Mouse (Mus musculus): ENCODE results near the gene H2-M5. TPM values are rescaled to one million over a fixed set of nuclear protein-coding genes. Genes with fewer than 3 reads are reported as not detected.
A peak's percentile ranks its signal among the peaks of the same experiment; 100 is the strongest.
"Not testable (repeated sequence)": the region's sequence is repeated elsewhere in the genome, so short reads cannot be mapped to it uniquely, and the experiment has no call there.

Gene H2-M5
- polyA plus RNA-seq, 1 experiment from 2014 or later: not detected

- H3K4me1 ChIP-seq (replicated peaks; ENCODE audit: control insufficient read depth, insufficient read depth, low read length): no peaks in the 10 kb centered on the region
- H3K4me2 ChIP-seq (replicated peaks; ENCODE audit: low read depth): no peak overlapping the region
- H3K27me3 ChIP-seq (replicated peaks; ENCODE audit: control insufficient read depth, insufficient read depth, low read length): no peaks in the 10 kb centered on the region
- no peaks in the 10 kb centered on the region for H3K9me3 ChIP-seq (ENCODE audit: control insufficient read depth)
- H3K9ac ChIP-seq (ENCODE audit: low read depth, low read length): no peak overlapping the region
- no peak overlapping the region for H3K27ac ChIP-seq (ENCODE audit: low read depth, low read length)
- H3K36me3 ChIP-seq (ENCODE audit: control insufficient read depth, insufficient read depth): no peaks in the 10 kb centered on the region
- ATAC-seq: no peak
- H3K4me3 ChIP-seq (ENCODE audit: low read depth, low read length): no peak overlapping the region
- WGBS: 26% methylated on average over 7 of the region's 7 CpGs
- peak; percentile 93 for TF ChIP-seq CTCF (IDR thresholded peaks at IDR 0.05; ENCODE audit: low read depth)
Observed at GRCm38 (mm10) chr17:36997033-36997735, 7.8 kb upstream of the H2-M5 start.

DNA sequence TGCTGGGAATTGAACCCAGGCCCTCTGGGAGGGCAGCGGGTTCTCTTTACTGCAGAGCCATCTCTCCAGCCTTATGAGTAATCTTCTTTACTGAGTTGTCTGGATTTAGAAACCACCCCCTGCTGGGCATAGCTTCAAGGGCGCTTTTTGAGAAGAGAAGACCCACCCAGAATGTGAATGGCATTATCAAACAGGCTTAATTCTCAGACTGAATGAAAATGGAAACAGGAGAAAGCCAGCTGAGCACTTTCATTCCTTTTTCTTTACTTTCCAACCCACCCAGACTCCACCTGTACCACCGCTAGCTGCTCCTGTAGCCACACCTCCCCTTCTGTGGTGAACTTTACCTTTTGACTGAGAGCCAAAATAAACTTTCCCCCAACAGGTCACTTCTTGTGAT is 6.1 kb upstream of the H2-M5 start:
- H3K27me3 ChIP-seq (replicated peaks; ENCODE audit: control insufficient read depth, insufficient read depth, low read length): no peaks in the 10 kb centered on the region
- WGBS: 63% methylated on average over 3 of the region's 3 CpGs
- no peak for ATAC-seq
- no peak overlapping the region for H3K4me2 ChIP-seq (replicated peaks; ENCODE audit: low read depth)
- no peak for TF ChIP-seq CTCF (IDR thresholded peaks at IDR 0.05; ENCODE audit: low read depth)
- H3K4me3 ChIP-seq (ENCODE audit: low read depth, low read length): no peak overlapping the region
- no peaks in the 10 kb centered on the region for H3K4me1 ChIP-seq (replicated peaks; ENCODE audit: control insufficient read depth, insufficient read depth, low read length)
- no peaks in the 10 kb centered on the region for H3K36me3 ChIP-seq (ENCODE audit: control insufficient read depth, insufficient read depth)
- no peaks in the 10 kb centered on the region for H3K9me3 ChIP-seq (ENCODE audit: control insufficient read depth)
- no peak overlapping the region for H3K9ac ChIP-seq (ENCODE audit: low read depth, low read length)
- no peak overlapping the region for H3K27ac ChIP-seq (ENCODE audit: low read depth, low read length)

DNA sequence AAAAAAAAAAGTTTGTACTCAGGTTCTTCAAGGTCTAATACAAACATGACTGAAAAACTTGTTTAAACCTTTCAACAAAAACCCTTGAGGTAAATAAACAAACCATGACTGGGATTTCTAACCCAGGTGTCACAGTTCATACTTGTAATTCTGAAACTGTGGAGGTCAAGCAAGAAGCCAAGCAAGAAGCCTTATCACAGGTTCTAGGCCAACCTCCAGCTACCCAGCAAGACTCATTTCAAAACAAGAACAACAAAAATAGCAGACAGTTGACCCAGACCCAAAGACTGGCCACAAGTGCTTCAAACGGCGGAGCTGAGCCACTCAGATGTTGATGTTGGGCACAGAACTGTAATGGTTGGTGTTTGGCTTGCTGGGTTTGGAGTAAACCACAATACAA is 5.2 kb upstream of the H2-M5 start:
- no peak overlapping the region for H3K4me2 ChIP-seq (replicated peaks; ENCODE audit: low read depth)
- no peak overlapping the region for H3K27ac ChIP-seq (ENCODE audit: low read depth, low read length)
- no peak overlapping the region for H3K4me3 ChIP-seq (ENCODE audit: low read depth, low read length)
- no peaks in the 10 kb centered on the region for H3K27me3 ChIP-seq (replicated peaks; ENCODE audit: control insufficient read depth, insufficient read depth, low read length)
- no peak for ATAC-seq
- WGBS: 75% methylated on average over 2 of the region's 2 CpGs
- no peaks in the 10 kb centered on the region for H3K4me1 ChIP-seq (replicated peaks; ENCODE audit: control insufficient read depth, insufficient read depth, low read length)
- H3K9me3 ChIP-seq (ENCODE audit: control insufficient read depth): no peaks in the 10 kb centered on the region
- TF ChIP-seq CTCF (IDR thresholded peaks at IDR 0.05; ENCODE audit: low read depth): no peak
- H3K36me3 ChIP-seq (ENCODE audit: control insufficient read depth, insufficient read depth): no peaks in the 10 kb centered on the region
- H3K9ac ChIP-seq (ENCODE audit: low read depth, low read length): no peak overlapping the region

- 89% methylated on average over 4 of the region's 4 CpGs for WGBS
- H3K27ac ChIP-seq (ENCODE audit: low read depth, low read length): no peak overlapping the region
- no peak overlapping the region for H3K9ac ChIP-seq (ENCODE audit: low read depth, low read length)
- ATAC-seq: no peak
- peaks cover 5% of the 10 kb centered on the region; the same call in 1 of the 2 replicates for H3K27me3 ChIP-seq (replicated peaks; ENCODE audit: control insufficient read depth, insufficient read depth, low read length)
- no peak overlapping the region for H3K4me2 ChIP-seq (replicated peaks; ENCODE audit: low read depth)
- no peaks in the 10 kb centered on the region for H3K4me1 ChIP-seq (replicated peaks; ENCODE audit: control insufficient read depth, insufficient read depth, low read length)
- H3K9me3 ChIP-seq (ENCODE audit: control insufficient read depth): no peaks in the 10 kb centered on the region
- no peaks in the 10 kb centered on the region for H3K36me3 ChIP-seq (ENCODE audit: control insufficient read depth, insufficient read depth)
- no peak for TF ChIP-seq CTCF (IDR thresholded peaks at IDR 0.05; ENCODE audit: low read depth)
- no peak overlapping the region for H3K4me3 ChIP-seq (ENCODE audit: low read depth, low read length)
Observed at GRCm38 (mm10) chr17:36993770-36994325, 4.5 kb upstream of the H2-M5 start.

- Histone ChIP-seq H3K4me3 (ENCODE audit: low read depth, low read length) (no peak overlapping the region), H3K27me3 (replicated peaks; ENCODE audit: control insufficient read depth, insufficient read depth, low read length) (peaks cover 18% of the 10 kb centered on the region; the same call in 1 of the 2 replicates), H3K9ac (ENCODE audit: low read depth, low read length) (no peak overlapping the region), H3K4me2 (replicated peaks; ENCODE audit: low read depth) (no peak overlapping the region), H3K27ac (ENCODE audit: low read depth, low read length) (no peak overlapping the region), H3K36me3 (ENCODE audit: control insufficient read depth, insufficient read depth) (no peaks in the 10 kb centered on the region), H3K9me3 (ENCODE audit: control insufficient read depth) (no peaks in the 10 kb centered on the region), H3K4me1 (replicated peaks; ENCODE audit: control insufficient read depth, insufficient read depth, low read length) (no peaks in the 10 kb centered on the region)
- 66% methylated on average over 3 of the region's 3 CpGs for WGBS
- TF ChIP-seq CTCF (IDR thresholded peaks at IDR 0.05; ENCODE audit: low read depth): no peak
- ATAC-seq: no peak
Observed at GRCm38 (mm10) chr17:36992336-36993104, 3.2 kb upstream of the H2-M5 start.

GRCm38 (mm10) chr17:36990630-36991029 is 1.3 kb upstream of the H2-M5 start:
- not testable (repeated sequence) for H3K27ac ChIP-seq (ENCODE audit: low read depth, low read length); ATAC-seq; H3K9ac ChIP-seq (ENCODE audit: low read depth, low read length); H3K9me3 ChIP-seq (ENCODE audit: control insufficient read depth); H3K36me3 ChIP-seq (ENCODE audit: control insufficient read depth, insufficient read depth); H3K4me1 ChIP-seq (replicated peaks; ENCODE audit: control insufficient read depth, insufficient read depth, low read length); H3K4me2 ChIP-seq (replicated peaks; ENCODE audit: low read depth); H3K4me3 ChIP-seq (ENCODE audit: low read depth, low read length)
- peaks cover 25% of the 10 kb centered on the region; the same call in 1 of the 2 replicates for H3K27me3 ChIP-seq (replicated peaks; ENCODE audit: control insufficient read depth, insufficient read depth, low read length)
- 92% methylated on average over 6 of the region's 6 CpGs for WGBS

Measured in intestine, postnatal 0 days (tissue).